Mouse (Mus musculus) liver, embryonic 11.5 days (tissue): ENCODE results near the gene Mgrn1. TPM values are rescaled to one million over a fixed set of nuclear protein-coding genes. Genes with fewer than 3 reads are reported as not detected.

Source experiments
- ATAC-seq: fragments of 200-750 bp; cut with Nextera tagmentation; replicated peaks from 2 replicates; pipeline ENCODE4 v1.8.0; 2017; ENCODE audit warnings: moderate number of reproducible peaks, mild to moderate bottlenecking, moderate TSS enrichment, moderate library complexity; ENCODE audit not compliant: low FRiP score
- DNase-seq: peaks from one replicate; pipeline ENCODE4 v3.0.0-alpha.2; 2017; ENCODE audit warnings: low spot score
- H3K27ac ChIP-seq: fragments of 300-500 bp; sonication (generic); 2 replicates; pipeline ENCODE4 v1.5.1; 2014; ENCODE audit warnings: mild to moderate bottlenecking, low read depth, low read length, control low read depth
- H3K27me3 ChIP-seq: fragments of 300-500 bp; sonication (generic); replicated peaks from 2 replicates; pipeline ENCODE4 v1.6.1; 2014; ENCODE audit warnings: low read length, mixed read lengths; ENCODE audit not compliant: control insufficient read depth, insufficient read depth
- H3K36me3 ChIP-seq: fragments of 300-500 bp; sonication (generic); 2 replicates; pipeline ENCODE4 v1.6.1; 2014; ENCODE audit warnings: mild to moderate bottlenecking, low read length, moderate library complexity, mixed read lengths; ENCODE audit not compliant: control insufficient read depth, insufficient read depth
- H3K4me1 ChIP-seq: fragments of 300-500 bp; sonication (generic); replicated peaks from 2 replicates; pipeline ENCODE4 v1.6.1; 2014; ENCODE audit warnings: low read length, mixed read lengths; ENCODE audit not compliant: control insufficient read depth, insufficient read depth
- H3K4me2 ChIP-seq: fragments of 300-500 bp; sonication (generic); 2 replicates; pipeline ENCODE4 v1.6.1; 2014; ENCODE audit warnings: mild to moderate bottlenecking, control low read depth, moderate library complexity
- H3K4me3 ChIP-seq: fragments of 300-500 bp; sonication (generic); 2 replicates; pipeline ENCODE4 v1.5.1; 2014; ENCODE audit warnings: low read depth, low read length, control low read depth
- H3K9ac ChIP-seq: fragments of 300-500 bp; sonication (generic); 2 replicates; pipeline ENCODE4 v1.6.1; 2014; ENCODE audit warnings: low read depth, low read length, control low read depth
- H3K9me3 ChIP-seq: fragments of 300-500 bp; sonication (generic); 2 replicates; pipeline ENCODE4 v1.6.1; 2016; ENCODE audit warnings: low read length, inconsistent platforms, mixed read lengths; ENCODE audit not compliant: control insufficient read depth
- WGBS: fragments of 180-500 bp; shearing (Covaris S2); extraction: QIAGEN DNeasy Blood & Tissue Kit; methylation state at CpG from one replicate; pipeline ENCODE4 v1.1.7; 2014; 5-methylcytosine and 5-hydroxymethylcytosine counted together
- polyA plus RNA-seq: library from polyadenylated mRNA; unstranded; fragments of >200 nt; fragmentation: Nextera tagmentation; extraction: Ambion mirVana; gene quantifications from 2 replicates; pipeline ENCODE4 v1.2.1, GENCODE M21; 2014

The Mgrn1 gene
- polyA plus RNA-seq, 1 experiment from 2014 or later: 50.5 TPM

- peaks cover 52% of the 10 kb centered on the region for H3K36me3 ChIP-seq
- no peak overlapping the region for H3K27ac ChIP-seq
- H3K9ac ChIP-seq: no peak overlapping the region
- H3K4me3 ChIP-seq: no peak overlapping the region
- no peaks in the 10 kb centered on the region for H3K27me3 ChIP-seq
- H3K4me1 ChIP-seq: 0 out of 2 replicates have a peak, but pooled peaks cover 2% of the 10 kb centered on the region
- no peak overlapping the region for H3K4me2 ChIP-seq
- H3K9me3 ChIP-seq: no peaks in the 10 kb centered on the region
- WGBS: 72% methylated on average over 4 of the region's 4 CpGs
- no peak for DNase-seq
- ATAC-seq: no peak
These were observed 59.4 kb downstream of the Mgrn1 start for GRCm38 (mm10) chr16:4945415-4945814.

- no peaks in the 10 kb centered on the region for H3K27me3 ChIP-seq
- H3K9me3 ChIP-seq: no peaks in the 10 kb centered on the region
- H3K4me1 ChIP-seq: 0 out of 2 replicates have a peak, but pooled peaks cover 2% of the 10 kb centered on the region
- H3K9ac ChIP-seq: no peak overlapping the region
- DNase-seq (no peak), ATAC-seq (no peak)
- WGBS: 84% methylated on average over 3 of the region's 3 CpGs
- H3K4me2 ChIP-seq: no peak overlapping the region
- no peak overlapping the region for H3K4me3 ChIP-seq
- no peak overlapping the region for H3K27ac ChIP-seq
- H3K36me3 ChIP-seq: peaks cover 46% of the 10 kb centered on the region
These were observed 60.1 kb downstream of the Mgrn1 start for GRCm38 (mm10) chr16:4946155-4946554.

- Histone ChIP-seq H3K9me3 (no peaks in the 10 kb centered on the region), H3K4me1 (0 out of 2 replicates have a peak, but pooled peaks cover 2% of the 10 kb centered on the region), H3K4me3 (no peak overlapping the region), H3K27ac (no peak overlapping the region), H3K36me3 (peaks cover 39% of the 10 kb centered on the region), H3K27me3 (no peaks in the 10 kb centered on the region), H3K9ac (no peak overlapping the region), H3K4me2 (no peak overlapping the region)
- no peak for ATAC-seq
- DNase-seq: no peak
- 91% methylated on average over 4 of the region's 4 CpGs for WGBS
These were observed 61.3 kb downstream of the Mgrn1 start for GRCm38 (mm10) chr16:4947378-4947777.

GRCm38 (mm10) chr16:4956609-4957008 is 70.6 kb downstream of the Mgrn1 start:
- no peaks in the 10 kb centered on the region for H3K27me3 ChIP-seq
- H3K9ac ChIP-seq: no peak overlapping the region
- no peaks in the 10 kb centered on the region for H3K9me3 ChIP-seq
- ATAC-seq (no peak), DNase-seq (no peak)
- no peak overlapping the region for H3K4me3 ChIP-seq
- H3K4me1 ChIP-seq: no peaks in the 10 kb centered on the region
- no peak overlapping the region for H3K27ac ChIP-seq
- peaks cover 31% of the 10 kb centered on the region for H3K36me3 ChIP-seq
- 88% methylated on average over 3 of the region's 3 CpGs for WGBS
- H3K4me2 ChIP-seq: no peak overlapping the region

GRCm38 (mm10) chr16:4957446-4957845 is 71.4 kb downstream of the Mgrn1 start:
- no peak for ATAC-seq
- H3K36me3 ChIP-seq: peaks cover 28% of the 10 kb centered on the region; the same call in 1 of the 2 replicates
- 90% methylated on average over 3 of the region's 3 CpGs for WGBS

GRCm38 (mm10) chr16:4960260-4960659 is 74.2 kb downstream of the Mgrn1 start:
- Histone ChIP-seq H3K4me3 (no peak overlapping the region), H3K9ac (no peak overlapping the region), H3K9me3 (no peaks in the 10 kb centered on the region), H3K36me3 (peaks cover 12% of the 10 kb centered on the region; the same call in 1 of the 2 replicates), H3K4me1 (peaks cover 9% of the 10 kb centered on the region), H3K27me3 (no peaks in the 10 kb centered on the region), H3K4me2 (no peak overlapping the region), H3K27ac (no peak overlapping the region)
- DNase-seq (no peak), ATAC-seq (no peak)
- whole genome bisulfite sequencing: 86% methylated on average over 8 of the region's 8 CpGs

More at GRCm38 (mm10) chr16:4957446-4957845, 71.4 kb downstream of the Mgrn1 start:
- H3K9ac ChIP-seq: no peak overlapping the region
- no peaks in the 10 kb centered on the region for H3K27me3 ChIP-seq
- H3K9me3 ChIP-seq: no peaks in the 10 kb centered on the region
- H3K4me3 ChIP-seq: no peak overlapping the region
- no peak overlapping the region for H3K4me2 ChIP-seq
- H3K27ac ChIP-seq: no peak overlapping the region
- no peak for DNase-seq
- no peaks in the 10 kb centered on the region for H3K4me1 ChIP-seq

GRCm38 (mm10) chr16:4963346-4963745 is 77.3 kb downstream of the Mgrn1 start:
- no peak overlapping the region for H3K27ac ChIP-seq
- H3K4me3 ChIP-seq: peak overlapping the region; percentile 94
- no peak for ATAC-seq
- H3K9me3 ChIP-seq: no peaks in the 10 kb centered on the region
- peaks cover 9% of the 10 kb centered on the region for H3K4me1 ChIP-seq
- no peaks in the 10 kb centered on the region for H3K27me3 ChIP-seq
- peak overlapping the region; percentile 93 for H3K4me2 ChIP-seq
- H3K9ac ChIP-seq: peak overlapping the region; percentile 80
- no peak for DNase-seq
- H3K36me3 ChIP-seq: 0 out of 2 replicates have a peak, but pooled peaks cover 2% of the 10 kb centered on the region
- 33% methylated on average over 9 of the region's 9 CpGs for WGBS

- peak within 1 kb of the TSS; percentile 94 for H3K4me3 ChIP-seq
- H3K9me3 ChIP-seq: no peaks in the 10 kb centered on the region
- 0 out of 2 replicates have a peak, but pooled peaks cover 2% of the 10 kb centered on the region for H3K36me3 ChIP-seq
- H3K4me1 ChIP-seq: peaks cover 9% of the 10 kb centered on the region
- DNase-seq: peak; percentile 97
- ATAC-seq: peak; percentile 99
- peak within 1 kb of the TSS; percentile 80 for H3K9ac ChIP-seq
- under 1% methylated on average over 76 of the region's 76 CpGs for WGBS
- no peaks in the 10 kb centered on the region for H3K27me3 ChIP-seq
- H3K27ac ChIP-seq: peak within 1 kb of the TSS; percentile 79
- peak within 1 kb of the TSS; percentile 93 for H3K4me2 ChIP-seq
These were observed 78.0 kb downstream of the Mgrn1 start, which contains the start of gene Anks3 for GRCm38 (mm10) chr16:4963797-4964709. Gene Anks3, minus strand, starts transcription at chr16:4964205.
